Mouse (Mus musculus) WW6 (cell line): Measurements from ENCODE around the gene Slc44a4.
"Not testable (repeated sequence)": the region's sequence is repeated elsewhere in the genome, so short reads cannot be mapped to it uniquely, and the experiment has no call there.

Experiments
- DNase-seq: peaks from one replicate; pipeline ENCODE4 v3.0.0-alpha.2; 2013; ENCODE audit warnings: low read depth, low spot score

The Slc44a4 gene

DNA sequence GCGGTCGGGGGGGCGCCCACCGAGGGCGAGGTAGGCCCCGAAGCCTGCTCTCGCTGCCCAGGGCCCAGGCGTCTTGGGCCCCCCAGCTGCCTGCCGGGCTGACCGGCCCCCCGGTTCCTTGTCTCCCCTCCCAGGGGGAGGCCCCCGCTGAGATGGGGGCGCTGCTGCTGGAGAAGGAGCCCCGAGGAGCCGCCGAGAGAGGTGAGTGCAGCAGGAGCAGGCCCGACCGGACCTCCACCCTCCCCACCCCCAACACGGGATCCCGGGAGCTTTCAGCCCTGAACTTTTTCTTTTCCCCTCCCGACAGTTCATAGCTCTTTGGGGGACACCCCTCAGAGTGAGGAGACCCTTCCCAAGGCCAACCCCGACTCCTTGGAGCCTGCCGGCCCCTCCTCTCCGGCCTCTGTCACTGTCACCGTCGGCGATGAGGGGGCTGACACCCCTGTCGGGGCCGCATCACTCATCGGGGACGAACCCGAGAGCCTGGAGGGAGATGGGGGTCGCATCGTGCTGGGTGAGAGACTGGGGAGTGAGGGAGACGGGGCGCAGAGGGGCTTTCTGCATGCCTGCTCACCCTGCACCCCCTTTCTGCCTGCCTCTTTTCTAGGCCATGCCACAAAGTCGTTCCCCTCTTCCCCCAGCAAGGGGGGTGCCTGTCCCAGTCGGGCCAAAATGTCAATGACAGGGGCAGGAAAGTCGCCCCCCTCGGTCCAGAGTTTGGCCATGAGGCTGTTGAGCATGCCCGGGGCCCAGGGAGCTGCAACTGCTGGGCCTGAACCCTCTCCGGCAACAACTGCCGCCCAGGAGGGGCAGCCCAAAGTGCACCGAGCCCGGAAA, 15.0 kb upstream of the Slc44a4 start:
- DNase-seq = no peak

DNA sequence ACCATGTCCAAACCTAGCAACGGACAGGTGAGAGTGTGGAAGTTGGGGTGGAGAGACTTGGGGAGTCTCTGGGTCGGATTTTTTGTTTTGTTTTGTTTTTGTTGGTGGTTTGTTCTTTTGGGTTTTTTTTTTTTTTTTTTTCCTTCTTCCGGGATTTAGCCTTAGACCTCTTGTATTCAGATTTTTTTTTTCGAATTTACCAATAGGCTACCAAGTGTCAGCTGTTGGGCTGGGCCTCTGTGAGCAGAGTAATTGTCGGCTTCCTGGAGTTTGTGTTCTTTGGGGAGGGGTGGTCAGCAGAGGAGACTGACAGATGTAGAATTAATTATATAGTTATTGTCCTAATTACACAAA, 14.4 kb upstream of the Slc44a4 start:
- DNase-seq = no peak

DNA sequence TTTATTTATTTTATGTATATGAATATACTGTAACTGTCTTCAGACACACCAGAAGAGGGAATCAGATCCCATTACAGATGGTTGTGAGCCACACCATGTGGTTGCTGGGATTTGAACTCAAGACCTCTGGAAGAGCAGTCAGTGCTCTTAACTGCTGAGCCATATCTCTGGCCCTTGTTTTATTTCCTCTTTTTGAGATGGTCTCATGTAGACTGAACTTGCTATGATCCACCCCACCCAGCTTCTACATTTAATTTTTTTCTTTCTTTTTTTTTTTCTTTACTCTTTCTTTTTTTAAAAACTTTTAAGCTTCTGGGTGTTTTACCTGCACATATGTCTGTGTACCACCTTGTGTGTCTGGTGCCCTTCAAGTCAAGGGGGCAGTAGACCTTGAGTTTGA, 13.4 kb upstream of the Slc44a4 start:
- DNase-seq = not testable (repeated sequence)

DNA sequence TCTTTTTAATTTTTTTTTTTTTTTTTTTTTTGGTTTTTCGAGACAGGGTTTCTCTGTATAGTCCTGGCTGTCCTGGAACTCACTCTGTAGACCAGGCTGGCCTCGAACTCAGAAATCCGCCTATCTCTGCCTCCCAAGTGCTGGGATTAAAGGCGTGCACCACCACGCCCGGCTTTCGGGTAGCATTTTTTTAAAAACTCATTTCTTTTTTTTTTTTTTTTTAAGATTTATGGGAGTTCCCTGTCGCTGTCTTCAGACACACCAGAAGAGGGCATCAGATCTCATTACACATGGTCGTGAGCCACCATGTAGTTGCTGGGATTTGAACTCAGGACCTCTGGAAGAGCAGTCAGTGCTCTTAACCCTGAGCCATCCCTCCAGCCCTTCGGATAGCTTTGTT, 12.3 kb upstream of the Slc44a4 start:
- not testable (repeated sequence) for DNase-seq

DNA sequence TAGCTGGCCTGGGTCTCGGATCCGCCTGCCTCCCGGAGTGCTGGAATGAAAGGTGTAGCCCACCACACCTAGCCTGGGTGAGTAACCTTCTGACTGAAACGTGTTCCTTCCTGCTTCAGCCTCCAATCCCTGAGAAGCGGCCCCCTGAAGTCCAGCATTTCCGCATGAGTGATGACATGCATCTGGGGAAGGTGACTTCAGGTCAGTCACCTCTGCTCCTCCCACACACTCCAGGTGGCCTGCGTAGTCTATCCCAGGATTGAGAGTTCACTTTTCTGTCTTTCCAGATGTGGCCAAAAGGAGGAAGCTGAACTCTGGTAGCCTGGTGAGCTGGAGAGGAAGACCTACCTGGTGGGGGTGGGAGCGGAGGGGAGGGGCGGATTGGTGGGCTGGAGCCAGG, 11.4 kb upstream of the Slc44a4 start:
- DNase-seq = no peak

DNA sequence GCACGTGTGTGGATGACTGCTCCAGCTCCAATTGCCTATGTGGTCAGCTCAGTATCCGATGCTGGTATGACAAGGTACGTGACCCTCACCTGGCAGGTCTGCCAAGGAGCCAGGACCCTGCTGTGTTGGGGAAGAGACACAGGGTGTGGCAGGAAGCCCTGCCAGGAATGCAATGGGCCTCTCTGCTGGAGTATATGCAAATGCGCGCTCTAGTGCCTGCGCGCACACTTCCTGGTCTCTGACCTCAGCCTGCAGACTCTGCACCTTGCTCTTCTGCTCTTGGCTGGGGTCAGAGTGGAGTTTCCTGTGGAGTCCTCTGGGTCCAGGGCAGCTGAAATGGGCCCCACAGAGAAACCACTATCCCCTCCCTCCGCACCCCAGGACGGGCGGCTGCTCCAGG, 3.3 kb upstream of the Slc44a4 start:
- no peak for DNase-seq

DNA sequence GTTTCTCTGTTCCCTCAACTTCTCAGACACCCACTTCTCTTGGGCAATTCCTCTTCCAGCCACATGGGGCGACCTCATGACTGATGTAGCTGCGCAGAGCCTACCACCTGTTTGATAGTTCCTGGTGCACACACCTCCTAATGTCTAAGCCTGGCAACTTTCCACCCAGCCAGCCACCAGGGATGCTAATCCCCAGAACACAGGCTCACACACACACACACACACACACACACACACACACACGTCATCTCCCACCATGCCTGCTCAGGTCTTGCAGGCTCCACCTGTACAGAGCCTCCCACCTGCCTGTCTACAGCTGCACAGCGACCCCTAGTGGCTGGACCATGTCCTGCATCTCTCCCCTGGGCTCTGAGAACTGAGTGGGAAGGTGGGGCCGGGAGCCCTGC, 2.3 kb upstream of the Slc44a4 start:
- no peak for DNase-seq

DNA sequence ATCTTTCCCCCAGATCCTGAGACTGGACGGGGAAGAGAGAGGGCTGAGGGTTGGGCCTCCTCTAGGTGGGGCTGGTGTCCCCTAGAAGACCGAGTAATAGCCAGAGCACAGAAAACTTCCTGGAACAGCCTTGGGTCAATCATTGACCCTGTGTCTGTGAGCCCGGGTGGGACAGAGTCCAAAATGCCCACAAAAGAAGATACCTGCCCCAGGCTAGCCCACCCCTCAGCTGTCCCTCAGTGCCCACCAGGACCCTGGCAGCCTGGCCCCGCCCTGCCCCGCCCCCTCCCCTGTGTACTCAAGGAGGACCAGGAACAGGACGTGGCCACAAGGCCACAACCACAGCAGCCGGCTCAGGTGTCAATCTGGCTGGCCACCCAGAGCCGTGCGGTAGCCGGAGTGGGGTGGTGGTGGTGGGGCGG, 1.2 kb downstream of the Slc44a4 start:
- no peak for DNase-seq

DNA sequence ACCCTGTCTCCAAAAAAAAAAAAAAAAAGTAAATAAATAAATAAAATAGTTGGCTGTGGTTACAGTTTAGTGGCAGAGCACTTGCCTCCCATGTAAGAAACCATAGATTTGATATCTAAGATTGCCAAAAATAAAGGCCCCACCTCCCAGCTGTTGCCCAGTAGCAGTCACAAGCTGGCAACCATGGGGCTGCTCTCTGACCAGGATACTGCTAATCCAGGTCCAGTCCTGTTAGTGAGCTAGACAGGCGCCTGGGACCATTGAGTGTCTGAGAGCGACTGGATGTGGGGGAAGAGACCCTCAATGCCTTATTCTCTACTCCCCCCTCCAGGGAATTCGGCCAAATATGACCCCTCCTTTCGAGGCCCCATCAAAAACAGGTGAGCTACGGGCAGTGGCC, 2.0 kb downstream of the Slc44a4 start:
- no peak for DNase-seq

DNA sequence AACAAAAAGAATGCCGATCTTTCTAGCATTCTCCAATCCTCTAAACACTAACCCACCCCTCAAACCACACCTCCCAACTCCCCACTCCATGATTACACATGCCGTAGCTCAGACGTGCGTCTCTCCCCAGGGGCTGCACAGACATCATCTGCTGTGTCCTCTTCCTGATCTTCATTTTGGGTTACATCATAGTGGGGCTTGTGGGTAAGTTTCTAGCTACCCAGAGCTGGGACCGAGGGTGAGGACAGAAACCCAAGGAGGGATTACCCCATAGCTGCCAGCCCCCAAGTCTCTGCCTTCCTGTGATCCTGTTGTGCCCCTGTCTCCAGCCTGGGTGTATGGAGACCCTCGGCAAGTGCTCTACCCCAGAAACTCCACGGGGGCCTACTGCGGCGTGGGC, 2.9 kb downstream of the Slc44a4 start:
- no peak for DNase-seq

DNA sequence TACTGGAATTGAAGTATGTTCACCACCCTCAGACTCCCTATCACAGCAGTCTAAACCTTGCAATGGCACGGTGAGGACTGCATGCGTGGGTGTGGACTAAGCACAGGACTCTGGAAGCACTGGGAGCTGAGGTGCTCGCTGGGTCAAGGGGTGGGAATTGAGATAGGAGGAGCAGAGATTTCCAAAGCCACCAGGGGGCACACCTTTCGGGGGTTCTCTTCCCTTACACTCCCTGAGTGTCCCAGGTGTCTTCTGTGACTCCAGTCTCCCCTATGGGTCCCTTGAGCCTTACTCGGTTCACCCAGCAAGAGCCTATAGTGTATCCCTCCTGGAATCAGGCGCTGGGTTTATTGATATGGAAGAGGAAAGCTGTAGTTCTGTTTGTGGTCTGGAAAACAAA, 8.7 kb downstream of the Slc44a4 start:
- no peak for DNase-seq

DNA sequence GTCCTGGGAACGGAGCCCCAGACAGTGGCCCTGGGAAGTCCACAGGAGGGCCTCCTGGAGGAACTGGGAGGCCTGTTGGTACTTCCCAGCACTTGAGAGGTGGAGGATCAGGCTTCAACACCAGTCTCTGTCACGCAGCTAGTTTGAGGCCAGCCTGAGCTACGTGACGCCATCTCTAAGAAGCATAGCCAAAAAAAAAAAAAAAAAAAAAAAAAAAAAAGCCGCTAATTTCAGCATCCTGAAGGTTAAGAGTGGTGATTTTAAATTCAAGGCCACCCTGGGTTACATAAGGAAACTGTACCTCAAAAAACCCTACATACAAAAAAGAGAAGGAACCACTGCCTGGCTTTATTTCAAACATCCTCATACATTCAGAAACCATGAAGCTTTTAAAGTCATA, 10.0 kb downstream of the Slc44a4 start:
- no peak for DNase-seq

DNA sequence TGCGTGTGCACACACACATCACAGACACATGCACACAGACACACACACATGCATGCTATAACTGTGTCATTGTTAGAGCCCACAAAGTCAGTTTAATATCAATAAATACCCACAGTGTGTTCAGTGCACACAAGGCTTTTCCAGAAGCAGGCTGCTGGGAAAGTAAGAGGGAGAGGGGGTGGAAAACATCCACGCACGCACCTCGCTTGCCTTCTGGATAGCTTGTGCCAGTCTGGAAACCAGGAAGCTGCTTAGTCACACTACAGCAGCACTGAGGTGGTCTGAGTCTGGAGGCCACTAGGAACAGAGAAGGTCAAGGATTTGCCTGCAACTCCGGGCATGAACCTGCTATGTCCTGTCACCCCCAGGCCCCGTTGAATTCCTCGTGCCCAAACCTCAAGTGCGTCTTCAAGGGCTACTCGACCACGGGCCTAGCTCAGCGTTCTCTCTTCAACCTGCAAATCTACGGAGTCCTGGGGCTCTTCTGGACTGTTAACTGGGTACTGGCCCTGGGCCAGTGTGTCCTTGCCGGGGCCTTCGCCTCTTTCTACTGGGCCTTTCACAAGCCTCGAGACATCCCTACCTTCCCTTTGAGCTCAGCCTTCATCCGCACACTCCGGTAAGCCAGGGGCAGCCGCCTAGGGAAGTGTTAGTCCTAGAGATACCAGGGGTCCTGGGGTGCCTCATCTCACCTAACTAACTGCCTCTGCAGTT, 13.2 kb downstream of the Slc44a4 start:
- no peak for DNase-seq

DNA sequence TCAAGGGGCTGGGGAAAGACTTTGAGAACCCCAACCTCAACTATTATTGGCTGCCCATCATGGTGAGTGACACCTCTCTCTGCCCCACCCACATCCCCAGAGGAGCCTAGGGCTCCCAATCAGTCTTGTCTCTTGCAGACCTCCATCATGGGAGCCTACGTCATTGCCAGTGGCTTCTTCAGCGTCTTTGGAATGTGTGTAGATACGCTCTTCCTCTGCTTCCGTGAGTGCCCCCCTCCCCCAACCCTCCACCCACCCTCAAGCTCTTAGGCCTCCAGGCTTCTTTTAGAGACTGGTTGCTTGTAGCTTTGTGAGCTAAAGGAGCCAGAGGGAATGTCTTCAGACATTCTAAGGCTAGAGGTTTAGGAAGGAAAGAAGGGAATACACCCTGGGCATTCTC, 14.6 kb downstream of the Slc44a4 start:
- no peak for DNase-seq

DNA sequence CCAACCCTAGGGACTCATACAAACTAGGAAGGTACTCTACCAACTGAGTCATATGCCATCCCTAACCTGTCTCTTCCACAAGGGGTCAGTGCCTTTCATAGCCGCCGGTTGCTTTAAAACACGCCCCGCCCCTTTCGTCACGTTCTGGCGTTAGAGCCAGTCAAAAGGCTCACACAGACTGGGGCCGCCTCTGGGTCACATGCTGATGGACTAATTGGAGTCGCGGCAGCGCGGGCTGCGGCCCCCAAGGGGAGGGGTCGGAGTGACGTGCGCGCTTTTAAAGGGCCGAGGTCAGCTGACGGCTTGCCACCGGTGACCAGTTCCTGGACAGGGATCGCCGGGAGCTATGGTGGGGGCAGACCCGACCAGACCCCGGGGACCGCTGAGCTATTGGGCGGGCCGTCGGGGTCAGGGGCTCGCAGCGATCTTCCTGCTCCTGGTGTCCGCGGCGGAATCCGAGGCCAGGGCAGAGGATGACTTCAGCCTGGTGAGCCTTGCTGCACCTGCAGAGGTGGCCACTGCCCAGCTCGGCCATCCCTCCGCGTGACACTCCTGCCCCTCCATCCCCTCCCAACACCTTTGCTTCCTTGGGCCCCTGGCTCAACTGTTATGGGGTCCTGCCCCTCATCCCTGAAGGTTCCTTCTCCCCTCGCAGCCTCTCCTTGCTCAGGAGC, 16.9 kb downstream of the Slc44a4 start, which contains the start of gene Neu1:
Gene Neu1, plus strand, starts transcription at position 193 of the 674 bp plus-strand sequence.
- peak; percentile 92 for DNase-seq

DNA sequence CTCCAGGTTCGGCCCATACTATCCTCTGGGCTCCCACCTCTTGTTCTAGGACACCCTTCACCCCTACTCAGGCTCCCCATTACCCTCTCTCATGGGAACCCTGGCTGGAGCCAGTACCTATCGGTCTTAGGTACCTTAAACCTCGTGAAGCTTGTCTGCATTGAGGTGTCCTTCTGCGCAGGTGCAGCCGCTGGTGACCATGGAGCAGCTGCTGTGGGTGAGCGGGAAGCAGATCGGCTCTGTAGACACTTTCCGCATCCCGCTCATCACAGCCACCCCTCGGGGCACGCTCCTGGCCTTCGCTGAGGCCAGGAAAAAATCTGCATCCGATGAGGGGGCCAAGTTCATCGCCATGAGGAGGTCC, 17.5 kb downstream of the Slc44a4 start:
- no peak for DNase-seq

DNA sequence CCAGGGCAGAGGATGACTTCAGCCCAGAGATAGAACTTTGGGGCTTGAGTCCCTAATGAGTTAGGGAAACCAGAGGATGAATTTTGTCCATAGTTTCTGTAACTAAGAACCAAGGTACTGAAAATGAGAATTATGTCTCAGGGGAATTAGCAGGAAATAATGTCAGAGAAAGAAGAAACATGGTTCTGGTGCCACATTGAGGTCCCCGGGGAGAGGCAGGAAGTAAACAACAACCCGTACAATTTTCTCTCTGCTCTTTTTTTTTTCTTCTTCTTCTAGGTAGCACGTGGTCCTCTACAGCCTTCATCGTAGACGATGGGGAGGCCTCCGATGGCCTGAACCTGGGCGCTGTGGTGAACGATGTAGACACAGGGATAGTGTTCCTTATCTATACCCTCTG, 18.0 kb downstream of the Slc44a4 start:
- DNase-seq = no peak

DNA sequence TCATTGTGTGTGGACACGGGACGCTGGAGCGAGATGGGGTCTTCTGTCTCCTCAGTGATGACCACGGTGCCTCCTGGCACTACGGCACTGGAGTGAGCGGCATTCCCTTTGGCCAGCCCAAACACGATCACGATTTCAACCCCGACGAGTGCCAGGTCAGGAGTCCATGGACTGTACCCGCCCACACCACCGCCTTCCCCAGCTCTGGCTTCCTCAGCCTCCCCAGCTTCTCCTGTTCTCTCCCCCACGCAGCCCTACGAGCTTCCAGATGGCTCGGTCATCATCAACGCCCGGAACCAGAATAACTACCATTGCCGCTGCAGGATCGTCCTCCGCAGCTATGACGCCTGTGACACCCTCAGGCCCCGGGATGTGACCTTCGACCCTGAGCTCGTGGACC, 19.8 kb downstream of the Slc44a4 start:
- no peak for DNase-seq

DNA sequence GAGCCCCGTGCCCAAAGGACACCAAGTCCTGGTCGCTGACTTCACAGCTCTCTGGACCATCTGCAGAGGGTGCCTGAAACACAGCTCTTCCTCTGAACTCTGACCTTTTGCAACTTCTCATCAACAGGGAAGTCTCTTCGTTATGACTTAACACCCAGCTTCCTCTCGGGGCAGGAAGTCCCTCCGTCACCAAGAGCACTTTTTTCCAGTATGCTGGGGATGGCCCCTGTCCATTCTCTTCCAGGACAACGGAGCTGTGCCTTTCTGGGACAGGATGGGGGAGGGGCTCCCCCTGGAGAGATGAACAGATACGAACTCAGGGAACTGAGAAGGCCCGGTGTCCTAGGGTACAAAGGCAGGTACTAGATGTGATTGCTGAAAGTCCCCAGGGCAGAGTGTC, 20.6 kb downstream of the Slc44a4 start:
- DNase-seq = no peak

DNA sequence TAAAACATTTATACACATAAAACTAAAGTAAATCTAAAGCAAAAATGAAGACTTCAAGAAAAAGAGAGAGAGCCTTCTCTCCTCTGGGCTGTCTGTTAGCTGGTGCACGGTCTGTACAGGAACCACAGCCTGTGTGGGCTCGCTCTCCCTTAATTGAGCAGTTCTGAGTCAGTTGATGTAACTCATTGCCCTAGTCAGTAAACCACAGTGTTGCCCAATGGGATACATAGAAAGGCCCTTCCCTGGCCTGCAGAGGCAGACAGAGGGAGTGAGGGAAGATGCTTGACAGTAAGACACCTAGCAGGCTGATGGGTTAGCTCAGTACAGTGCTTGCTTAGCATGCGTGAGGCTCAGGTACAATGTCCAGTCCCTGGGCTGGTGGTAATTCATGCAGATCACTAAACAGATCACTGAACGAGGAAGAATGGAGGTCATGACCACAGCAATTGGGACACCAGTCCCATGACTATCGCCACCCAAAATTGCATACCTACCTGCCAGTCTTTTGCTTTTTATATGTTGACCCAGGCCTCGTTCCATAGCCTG, 23.8 kb downstream of the Slc44a4 start:
- DNase-seq = no peak

DNA sequence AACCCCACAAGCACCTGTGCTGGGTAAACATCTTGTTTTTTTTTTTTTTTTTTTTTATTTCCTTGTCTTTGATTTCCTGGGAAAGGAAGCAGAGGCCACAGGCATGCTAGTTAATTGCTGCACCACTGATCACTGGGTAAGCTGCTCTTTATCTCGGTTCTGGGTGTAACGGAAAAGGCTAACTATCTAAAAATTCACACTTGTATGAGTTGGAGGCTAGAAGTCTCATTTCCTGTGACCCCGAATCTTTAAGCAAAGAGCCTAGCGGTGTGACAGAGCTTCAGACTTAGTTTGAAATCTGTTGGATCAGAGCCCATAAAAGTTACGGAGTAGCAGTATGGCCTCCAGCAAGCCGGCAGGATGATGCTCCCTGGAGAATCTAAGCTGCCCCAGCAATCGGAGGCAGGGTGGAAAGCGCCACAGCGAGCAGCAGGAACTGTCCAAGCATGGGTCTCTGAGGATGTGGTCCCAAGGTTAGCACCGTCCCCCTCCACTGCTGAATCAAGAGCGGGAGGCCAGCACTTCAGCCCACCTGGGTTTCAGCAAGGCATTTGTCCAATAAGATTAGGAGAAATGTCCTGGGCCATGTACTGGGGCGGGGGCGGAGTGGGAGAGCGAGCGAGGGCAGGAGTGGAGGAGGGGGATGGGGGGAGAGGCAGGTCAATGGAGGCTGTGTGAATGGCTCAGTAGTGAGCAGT, 27.2 kb downstream of the Slc44a4 start:
- DNase-seq = no peak
